Mouse (Mus musculus): ENCODE measurements around the gene Atp8b5. TPM values are rescaled to one million over a fixed set of nuclear protein-coding genes. Genes with fewer than 3 reads are reported as not detected.
A peak's percentile ranks its signal among the peaks of the same experiment; 100 is the strongest.

Gene Atp8b5
- polyA plus RNA-seq, 1 experiment from 2014 or later, result 0.40 TPM

- Histone ChIP-seq H3K36me3 (peaks cover 62% of the 10 kb centered on the region), H3K4me2 (no peak overlapping the region), H3K27me3 (peaks cover 3% of the 10 kb centered on the region; the same call in 1 of the 2 replicates), H3K4me1 (0 out of 2 replicates have a peak, but pooled peaks cover 7% of the 10 kb centered on the region), H3K9ac (no peak overlapping the region), H3K4me3 (no peak overlapping the region), H3K27ac (no peak overlapping the region), H3K9me3 (no peaks in the 10 kb centered on the region)
- ATAC-seq (ENCODE audit: insufficient number of reproducible peaks, low FRiP score, low TSS enrichment, low read depth), result no peak
- 69% methylated on average over 4 of the region's 4 CpGs for WGBS
Observed at GRCm38 (mm10) chr4:43418450-43418849, 151.5 kb downstream of the Atp8b5 start.

GRCm38 (mm10) chr4:43418973-43419656 lies 152.2 kb downstream of the Atp8b5 start:
- H3K4me2 ChIP-seq, result no peak overlapping the region
- H3K9me3 ChIP-seq, result no peaks in the 10 kb centered on the region
- 51% methylated on average over 15 of the region's 15 CpGs for WGBS
- H3K4me1 ChIP-seq, result 0 out of 2 replicates have a peak, but pooled peaks cover 7% of the 10 kb centered on the region
- no peak overlapping the region for H3K9ac ChIP-seq
- H3K4me3 ChIP-seq, result no peak overlapping the region
- H3K27me3 ChIP-seq, result peaks cover 10% of the 10 kb centered on the region
- peaks cover 69% of the 10 kb centered on the region for H3K36me3 ChIP-seq
- ATAC-seq (ENCODE audit: insufficient number of reproducible peaks, low FRiP score, low TSS enrichment, low read depth), result no peak
- no peak overlapping the region for H3K27ac ChIP-seq

GRCm38 (mm10) chr4:43419801-43420281 lies 152.9 kb downstream of the Atp8b5 start:
- peaks cover 17% of the 10 kb centered on the region for H3K27me3 ChIP-seq
- 52% methylated on average over 9 of the region's 9 CpGs for WGBS
- no peak overlapping the region for H3K4me2 ChIP-seq
- H3K9ac ChIP-seq, result no peak overlapping the region
- H3K4me3 ChIP-seq, result no peak overlapping the region
- 0 out of 2 replicates have a peak, but pooled peaks cover 7% of the 10 kb centered on the region for H3K4me1 ChIP-seq
- H3K9me3 ChIP-seq, result no peaks in the 10 kb centered on the region
- H3K36me3 ChIP-seq, result peaks cover 71% of the 10 kb centered on the region
- H3K27ac ChIP-seq, result peak overlapping the region; percentile 47; the same call in 1 of the 2 replicates
- ATAC-seq (ENCODE audit: insufficient number of reproducible peaks, low FRiP score, low TSS enrichment, low read depth), result no peak

GRCm38 (mm10) chr4:43420305-43420704 lies 153.3 kb downstream of the Atp8b5 start:
- H3K9me3 ChIP-seq, result no peaks in the 10 kb centered on the region
- no peak overlapping the region for H3K4me3 ChIP-seq
- 2% methylated on average over 6 of the region's 6 CpGs for WGBS
- H3K27me3 ChIP-seq, result peaks cover 22% of the 10 kb centered on the region
- H3K4me2 ChIP-seq, result no peak overlapping the region
- no peak overlapping the region for H3K9ac ChIP-seq
- peaks cover 10% of the 10 kb centered on the region for H3K4me1 ChIP-seq
- H3K27ac ChIP-seq, result peak overlapping the region; percentile 47; the same call in 1 of the 2 replicates
- no peak for ATAC-seq (ENCODE audit: insufficient number of reproducible peaks, low FRiP score, low TSS enrichment, low read depth)
- H3K36me3 ChIP-seq, result peaks cover 71% of the 10 kb centered on the region

- H3K36me3 ChIP-seq, result peaks cover 68% of the 10 kb centered on the region
- WGBS, result 74% methylated on average over 28 of the region's 28 CpGs
Observed at GRCm38 (mm10) chr4:43421632-43422240, 154.8 kb downstream of the Atp8b5 start.

More at GRCm38 (mm10) chr4:43421632-43422240, 154.8 kb downstream of the Atp8b5 start:
- Histone ChIP-seq H3K4me2 (no peak overlapping the region), H3K9me3 (no peaks in the 10 kb centered on the region), H3K27me3 (peaks cover 36% of the 10 kb centered on the region), H3K9ac (no peak overlapping the region), H3K4me1 (peaks cover 24% of the 10 kb centered on the region), H3K27ac (no peak overlapping the region), H3K4me3 (no peak overlapping the region)
- no peak for ATAC-seq (ENCODE audit: insufficient number of reproducible peaks, low FRiP score, low TSS enrichment, low read depth)

Other genes with a start within 250 kb of the Atp8b5 start
- 22.7 and 23.1 TPM in 2 replicates for gene Pigo, start 241.3 kb upstream of the Atp8b5 start, polyA plus RNA-seq (2015; fragmentation: Nextera tagmentation; extraction: Ambion mirVana)
- 286 and 303 TPM in 2 replicates for gene Stoml2, start 235.4 kb upstream of the Atp8b5 start, polyA plus RNA-seq (2015; fragmentation: Nextera tagmentation; extraction: Ambion mirVana)
- gene Fam214b, start 220.9 kb upstream of the Atp8b5 start, polyA plus RNA-seq (2015; fragmentation: Nextera tagmentation; extraction: Ambion mirVana), result 14.4 and 14.9 TPM in 2 replicates
- gene Unc13b, start 208.2 kb upstream of the Atp8b5 start, polyA plus RNA-seq (2015; fragmentation: Nextera tagmentation; extraction: Ambion mirVana), result 2.7 and 2.9 TPM in 2 replicates
- 13.9 and 18.0 TPM in 2 replicates for gene Rusc2, start 114.8 kb downstream of the Atp8b5 start, polyA plus RNA-seq (2015; fragmentation: Nextera tagmentation; extraction: Ambion mirVana)
- gene Fam166b, start 162.0 kb downstream of the Atp8b5 start, polyA plus RNA-seq (2015; fragmentation: Nextera tagmentation; extraction: Ambion mirVana), result 0.15 and 0.17 TPM in 2 replicates
- 4.8 and 7.7 TPM in 2 replicates for gene Tesk1, start 174.8 kb downstream of the Atp8b5 start, polyA plus RNA-seq (2015; fragmentation: Nextera tagmentation; extraction: Ambion mirVana)
- 4.1 and 4.2 TPM in 2 replicates for gene Cd72, start 187.5 kb downstream of the Atp8b5 start, polyA plus RNA-seq (2015; fragmentation: Nextera tagmentation; extraction: Ambion mirVana)
- not detected in 2 replicates for gene Sit1, start 216.6 kb downstream of the Atp8b5 start, polyA plus RNA-seq (2015; fragmentation: Nextera tagmentation; extraction: Ambion mirVana)
- gene Ccdc107, start 225.7 kb downstream of the Atp8b5 start, polyA plus RNA-seq (2015; fragmentation: Nextera tagmentation; extraction: Ambion mirVana), result 78.9 and 81.9 TPM in 2 replicates
- gene Arhgef39, start 232.5 kb downstream of the Atp8b5 start, polyA plus RNA-seq (2015; fragmentation: Nextera tagmentation; extraction: Ambion mirVana), result 35.2 and 37.5 TPM in 2 replicates
- gene Car9, start 239.8 kb downstream of the Atp8b5 start, polyA plus RNA-seq (2015; fragmentation: Nextera tagmentation; extraction: Ambion mirVana), result 4.1 and 6.8 TPM in 2 replicates